Mouse (Mus musculus): ENCODE results near the gene Gsdme. TPM values are rescaled to one million over a fixed set of nuclear protein-coding genes. Genes with fewer than 3 reads are reported as not detected.

Gsdme gene
- polyA plus RNA-seq, 1 experiment: 10.7 TPM

DNA sequence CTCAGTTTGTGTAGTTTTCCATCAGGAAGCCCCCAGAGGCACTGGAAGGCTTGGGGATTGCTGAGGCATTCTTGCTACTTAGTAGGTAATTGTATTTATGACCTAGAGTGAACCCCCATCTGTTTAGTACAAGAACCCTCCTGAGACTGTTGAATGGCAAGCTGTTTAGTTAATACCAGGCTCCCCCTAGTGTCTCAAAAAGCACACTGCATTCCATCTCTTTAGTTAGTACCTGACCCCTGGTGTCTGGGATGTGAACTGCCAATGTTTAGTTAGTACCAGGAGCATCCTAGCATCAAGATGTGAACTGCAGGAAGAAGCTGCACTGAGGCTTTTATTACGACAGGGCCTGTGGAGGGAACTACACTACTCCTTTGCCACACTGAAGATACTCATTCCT lies 30.5 kb upstream of the Gsdme start:
- H3K4me3 ChIP-seq (ENCODE audit: insufficient read depth, low read length): no peak overlapping the region
- peaks cover 33% of the 10 kb centered on the region for H3K4me1 ChIP-seq (ENCODE audit: control insufficient read depth, insufficient read depth, low read length)
- H3K27ac ChIP-seq (ENCODE audit: insufficient read depth, low read depth, low read length): no peak overlapping the region
- TF ChIP-seq CTCF (IDR thresholded peaks at IDR 0.05; ENCODE audit: low read depth, low read length) (no peak), POLR2A (IDR thresholded peaks at IDR 0.05; ENCODE audit: borderline replicate concordance, low read depth, low read length) (no peak)

DNA sequence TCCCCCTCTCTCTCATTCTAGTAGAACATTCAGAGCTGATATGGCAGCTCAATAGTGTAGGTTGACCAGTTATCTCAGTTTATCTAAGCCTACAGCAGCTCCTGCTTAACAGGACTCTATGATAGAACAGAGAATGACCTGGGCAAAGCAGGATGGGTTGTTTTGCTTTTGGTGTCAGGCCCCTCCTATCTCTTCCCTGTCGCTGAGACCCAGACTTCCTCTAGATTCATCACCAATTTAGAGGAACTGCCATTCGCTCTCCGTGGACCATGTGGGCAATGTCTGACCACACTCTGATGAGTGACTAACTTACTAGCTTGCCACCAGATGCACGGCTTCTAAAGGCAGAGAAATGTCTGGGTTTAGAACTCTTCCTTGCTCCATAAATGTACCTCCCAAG lies 28.0 kb upstream of the Gsdme start:
- Histone ChIP-seq H3K27ac (ENCODE audit: insufficient read depth, low read depth, low read length) (peak overlapping the region; percentile 32), H3K4me1 (ENCODE audit: control insufficient read depth, insufficient read depth, low read length) (peaks cover 29% of the 10 kb centered on the region), H3K4me3 (ENCODE audit: insufficient read depth, low read length) (no peak overlapping the region)
- TF ChIP-seq CTCF (IDR thresholded peaks at IDR 0.05; ENCODE audit: low read depth, low read length) (no peak), POLR2A (IDR thresholded peaks at IDR 0.05; ENCODE audit: borderline replicate concordance, low read depth, low read length) (no peak)

- H3K4me3 ChIP-seq (ENCODE audit: insufficient read depth, low read length): no peak overlapping the region
- no peak for TF ChIP-seq POLR2A (IDR thresholded peaks at IDR 0.05; ENCODE audit: borderline replicate concordance, low read depth, low read length)
- TF ChIP-seq CTCF (IDR thresholded peaks at IDR 0.05; ENCODE audit: low read depth, low read length): no peak
- H3K4me1 ChIP-seq (ENCODE audit: control insufficient read depth, insufficient read depth, low read length): peaks cover 4% of the 10 kb centered on the region
- H3K27ac ChIP-seq (ENCODE audit: insufficient read depth, low read depth, low read length): no peak overlapping the region
These were observed 23.2 kb upstream of the Gsdme start for GRCm38 (mm10) chr6:50286881-50287280.

- H3K4me3 ChIP-seq (ENCODE audit: insufficient read depth, low read length): no peak overlapping the region
- H3K27ac ChIP-seq (ENCODE audit: insufficient read depth, low read depth, low read length): no peak overlapping the region
- TF ChIP-seq POLR2A (IDR thresholded peaks at IDR 0.05; ENCODE audit: borderline replicate concordance, low read depth, low read length): no peak
- no peak for TF ChIP-seq CTCF (IDR thresholded peaks at IDR 0.05; ENCODE audit: low read depth, low read length)
- H3K4me1 ChIP-seq (ENCODE audit: control insufficient read depth, insufficient read depth, low read length): no peaks in the 10 kb centered on the region
These were observed 16.0 kb upstream of the Gsdme start for GRCm38 (mm10) chr6:50279642-50280041.

DNA sequence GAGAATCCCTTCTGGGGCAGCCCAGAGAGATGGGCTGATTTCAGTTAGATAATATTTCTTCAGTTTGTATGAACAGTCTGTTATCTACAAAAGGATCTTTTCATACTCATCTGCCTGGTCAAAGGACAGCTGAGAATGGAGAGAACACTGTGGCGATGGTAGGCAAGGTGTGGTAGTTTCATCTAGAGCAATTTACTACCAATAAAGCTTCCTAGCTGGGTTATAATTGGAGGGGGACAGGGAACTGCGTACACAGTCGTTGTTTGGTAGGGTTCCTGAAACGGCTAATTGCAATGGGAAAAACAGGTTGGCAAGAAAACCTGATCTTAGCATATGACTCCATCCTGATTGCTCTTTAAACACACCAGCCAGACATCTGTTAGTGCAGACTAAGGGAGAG lies 10.3 kb upstream of the Gsdme start:
- no peak overlapping the region for H3K27ac ChIP-seq (ENCODE audit: insufficient read depth, low read depth, low read length)
- H3K4me3 ChIP-seq (ENCODE audit: insufficient read depth, low read length): no peak overlapping the region
- no peaks in the 10 kb centered on the region for H3K4me1 ChIP-seq (ENCODE audit: control insufficient read depth, insufficient read depth, low read length)
- TF ChIP-seq POLR2A (IDR thresholded peaks at IDR 0.05; ENCODE audit: borderline replicate concordance, low read depth, low read length) (no peak), CTCF (IDR thresholded peaks at IDR 0.05; ENCODE audit: low read depth, low read length) (no peak)

- Histone ChIP-seq H3K4me1 (ENCODE audit: control insufficient read depth, insufficient read depth, low read length) (no peaks in the 10 kb centered on the region), H3K27ac (ENCODE audit: insufficient read depth, low read depth, low read length) (no peak overlapping the region), H3K4me3 (ENCODE audit: insufficient read depth, low read length) (no peak overlapping the region)
- TF ChIP-seq POLR2A (IDR thresholded peaks at IDR 0.05; ENCODE audit: borderline replicate concordance, low read depth, low read length): no peak
- no peak for TF ChIP-seq CTCF (IDR thresholded peaks at IDR 0.05; ENCODE audit: low read depth, low read length)
These were observed 9.8 kb upstream of the Gsdme start for GRCm38 (mm10) chr6:50273416-50273815.

GRCm38 (mm10) chr6:50262310-50262709 lies 1.4 kb downstream of the Gsdme start:
- H3K4me1 ChIP-seq (ENCODE audit: control insufficient read depth, insufficient read depth, low read length): peaks cover 14% of the 10 kb centered on the region
- peak overlapping the region; percentile 51; the same call in 1 of the 2 replicates for H3K4me3 ChIP-seq (ENCODE audit: insufficient read depth, low read length)
- H3K27ac ChIP-seq (ENCODE audit: insufficient read depth, low read depth, low read length): no peak overlapping the region

DNA sequence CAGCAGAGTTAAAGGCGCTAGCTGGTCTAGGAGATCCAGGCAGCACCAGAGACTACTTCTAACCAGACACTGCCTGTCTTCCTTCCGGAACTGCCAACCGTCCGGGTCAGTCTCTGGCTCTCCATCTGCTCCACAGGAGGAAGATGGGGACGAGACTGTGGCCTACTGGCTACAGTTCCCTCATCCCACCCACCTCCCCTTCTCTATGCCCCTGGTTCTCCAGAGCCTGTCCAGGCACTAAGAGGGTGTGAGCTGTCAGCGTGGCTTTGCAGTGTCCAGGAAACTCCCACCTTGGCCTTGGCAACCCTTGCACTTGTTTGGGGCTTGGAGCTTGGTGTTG lies 1.8 kb downstream of the Gsdme start:
- peaks cover 14% of the 10 kb centered on the region for H3K4me1 ChIP-seq (ENCODE audit: control insufficient read depth, insufficient read depth, low read length)
- no peak overlapping the region for H3K27ac ChIP-seq (ENCODE audit: insufficient read depth, low read depth, low read length)
- peak overlapping the region; percentile 51 for H3K4me3 ChIP-seq (ENCODE audit: insufficient read depth, low read length)
- TF ChIP-seq POLR2A (IDR thresholded peaks at IDR 0.05; ENCODE audit: borderline replicate concordance, low read depth, low read length): no peak

More at GRCm38 (mm10) chr6:50262310-50262709, 1.4 kb downstream of the Gsdme start:
- TF ChIP-seq POLR2A (IDR thresholded peaks at IDR 0.05; ENCODE audit: borderline replicate concordance, low read depth, low read length): no peak
- no peak for TF ChIP-seq CTCF (IDR thresholded peaks at IDR 0.05; ENCODE audit: low read depth, low read length)

- TF ChIP-seq POLR2A (IDR thresholded peaks at IDR 0.05; ENCODE audit: borderline replicate concordance, low read depth, low read length): no peak
- no peak for TF ChIP-seq CTCF (IDR thresholded peaks at IDR 0.05; ENCODE audit: low read depth, low read length)
- Histone ChIP-seq H3K4me1 (ENCODE audit: control insufficient read depth, insufficient read depth, low read length) (peaks cover 14% of the 10 kb centered on the region), H3K27ac (ENCODE audit: insufficient read depth, low read depth, low read length) (no peak overlapping the region), H3K4me3 (ENCODE audit: insufficient read depth, low read length) (peak overlapping the region; percentile 51)
These were observed 2.3 kb downstream of the Gsdme start for GRCm38 (mm10) chr6:50261201-50261921.

- H3K4me3 ChIP-seq (ENCODE audit: insufficient read depth, low read length): peak overlapping the region; percentile 12; the same call in 1 of the 2 replicates
- H3K4me1 ChIP-seq (ENCODE audit: control insufficient read depth, insufficient read depth, low read length): peaks cover 49% of the 10 kb centered on the region
- peak overlapping the region; percentile 85 for H3K27ac ChIP-seq (ENCODE audit: insufficient read depth, low read depth, low read length)
- TF ChIP-seq POLR2A (IDR thresholded peaks at IDR 0.05; ENCODE audit: borderline replicate concordance, low read depth, low read length): no peak
- no peak for TF ChIP-seq CTCF (IDR thresholded peaks at IDR 0.05; ENCODE audit: low read depth, low read length)
These were observed 8.3 kb downstream of the Gsdme start for GRCm38 (mm10) chr6:50255356-50255755.

Measured in bone marrow macrophage, adult 2 months (primary cell).